Mouse (Mus musculus): ENCODE measurements around the gene Ino80b. TPM values are rescaled to one million over a fixed set of nuclear protein-coding genes. Genes with fewer than 3 reads are reported as not detected.

The Ino80b gene
- polyA plus RNA-seq, 1 experiment from 2014 or later: 13.5 TPM

GRCm38 (mm10) chr6:83122961-83123360 is 2.3 kb downstream of the Ino80b start:
- no peak overlapping the region for H3K4me3 ChIP-seq (ENCODE audit: low read length)
- H3K36me3 ChIP-seq (ENCODE audit: control insufficient read depth, insufficient read depth, low read length): peaks cover 7% of the 10 kb centered on the region; the same call in 1 of the 2 replicates
- no peak for ATAC-seq
- H3K27ac ChIP-seq (ENCODE audit: low read depth, low read length): no peak overlapping the region
- H3K9ac ChIP-seq (ENCODE audit: low read depth, low read length): no peak overlapping the region
- H3K9me3 ChIP-seq (ENCODE audit: control insufficient read depth, low read length): no peaks in the 10 kb centered on the region
- peak overlapping the region; percentile 98 for H3K4me2 ChIP-seq (ENCODE audit: low read length)
- H3K4me1 ChIP-seq (ENCODE audit: control insufficient read depth, insufficient read depth, low read depth, low read length): peaks cover 40% of the 10 kb centered on the region
- 56% methylated on average over 5 of the region's 5 CpGs for WGBS
- no peaks in the 10 kb centered on the region for H3K27me3 ChIP-seq (replicated peaks; ENCODE audit: control insufficient read depth, insufficient read depth, low read length)

GRCm38 (mm10) chr6:83121863-83122710 is 3.1 kb downstream of the Ino80b start:
- ATAC-seq: 0 out of 2 replicates have a peak, but pooled peaks have one; percentile 1
- Histone ChIP-seq H3K4me3 (ENCODE audit: low read length) (peak overlapping the region; percentile 80), H3K4me1 (ENCODE audit: control insufficient read depth, insufficient read depth, low read depth, low read length) (peaks cover 40% of the 10 kb centered on the region), H3K27me3 (replicated peaks; ENCODE audit: control insufficient read depth, insufficient read depth, low read length) (no peaks in the 10 kb centered on the region), H3K27ac (ENCODE audit: low read depth, low read length) (peak overlapping the region; percentile 96), H3K4me2 (ENCODE audit: low read length) (peak overlapping the region; percentile 98), H3K9ac (ENCODE audit: low read depth, low read length) (peak overlapping the region; percentile 86), H3K9me3 (ENCODE audit: control insufficient read depth, low read length) (no peaks in the 10 kb centered on the region), H3K36me3 (ENCODE audit: control insufficient read depth, insufficient read depth, low read length) (peaks cover 14% of the 10 kb centered on the region; the same call in 1 of the 2 replicates)
- WGBS: under 1% methylated on average over 29 of the region's 52 CpGs

- H3K4me2 ChIP-seq (ENCODE audit: low read length): peak within 1 kb of the TSS; percentile 98
- peaks cover 14% of the 10 kb centered on the region; the same call in 1 of the 2 replicates for H3K36me3 ChIP-seq (ENCODE audit: control insufficient read depth, insufficient read depth, low read length)
- H3K9me3 ChIP-seq (ENCODE audit: control insufficient read depth, low read length): no peaks in the 10 kb centered on the region
- peak within 1 kb of the TSS; percentile 96 for H3K27ac ChIP-seq (ENCODE audit: low read depth, low read length)
- H3K4me3 ChIP-seq (ENCODE audit: low read length): peak within 1 kb of the TSS; percentile 80
- peak within 1 kb of the TSS; percentile 91 for H3K9ac ChIP-seq (ENCODE audit: low read depth, low read length)
- under 1% methylated on average over 38 of the region's 38 CpGs for WGBS
- no peaks in the 10 kb centered on the region for H3K27me3 ChIP-seq (replicated peaks; ENCODE audit: control insufficient read depth, insufficient read depth, low read length)
- peak; percentile 95 for ATAC-seq
- H3K4me1 ChIP-seq (ENCODE audit: control insufficient read depth, insufficient read depth, low read depth, low read length): peaks cover 48% of the 10 kb centered on the region
Measured at GRCm38 (mm10) chr6:83120930-83121862, 4.0 kb downstream of the Ino80b start, which contains the start of gene Wbp1. Gene Wbp1 (minus strand): TSS chr6:83121559.

GRCm38 (mm10) chr6:83119734-83120051 is 5.5 kb downstream of the Ino80b start:
- 55% methylated on average over 7 of the region's 7 CpGs for WGBS
- ATAC-seq: no peak
- no peak overlapping the region for H3K27ac ChIP-seq (ENCODE audit: low read depth, low read length)
- H3K27me3 ChIP-seq (replicated peaks; ENCODE audit: control insufficient read depth, insufficient read depth, low read length): no peaks in the 10 kb centered on the region
- peaks cover 14% of the 10 kb centered on the region; the same call in 1 of the 2 replicates for H3K36me3 ChIP-seq (ENCODE audit: control insufficient read depth, insufficient read depth, low read length)
- peak overlapping the region; percentile 98 for H3K4me2 ChIP-seq (ENCODE audit: low read length)
- no peak overlapping the region for H3K4me3 ChIP-seq (ENCODE audit: low read length)
- H3K4me1 ChIP-seq (ENCODE audit: control insufficient read depth, insufficient read depth, low read depth, low read length): peaks cover 55% of the 10 kb centered on the region
- H3K9me3 ChIP-seq (ENCODE audit: control insufficient read depth, low read length): no peaks in the 10 kb centered on the region
- no peak overlapping the region; the same call in 1 of the 2 replicates for H3K9ac ChIP-seq (ENCODE audit: low read depth, low read length)

- Histone ChIP-seq H3K9ac (ENCODE audit: low read depth, low read length) (no peak overlapping the region), H3K36me3 (ENCODE audit: control insufficient read depth, insufficient read depth, low read length) (peaks cover 14% of the 10 kb centered on the region; the same call in 1 of the 2 replicates)
- WGBS: 84% methylated on average over 14 of the region's 14 CpGs
Measured at GRCm38 (mm10) chr6:83118825-83119733, 6.2 kb downstream of the Ino80b start.

GRCm38 (mm10) chr6:83118369-83118768 is 6.9 kb downstream of the Ino80b start:
- 78% methylated on average over 11 of the region's 11 CpGs for WGBS
- no peak overlapping the region for H3K27ac ChIP-seq (ENCODE audit: low read depth, low read length)

More at GRCm38 (mm10) chr6:83118825-83119733, 6.2 kb downstream of the Ino80b start:
- H3K9me3 ChIP-seq (ENCODE audit: control insufficient read depth, low read length): no peaks in the 10 kb centered on the region
- no peak overlapping the region; the same call in 1 of the 2 replicates for H3K4me2 ChIP-seq (ENCODE audit: low read length)
- no peak for ATAC-seq
- no peak overlapping the region for H3K4me3 ChIP-seq (ENCODE audit: low read length)
- no peaks in the 10 kb centered on the region for H3K27me3 ChIP-seq (replicated peaks; ENCODE audit: control insufficient read depth, insufficient read depth, low read length)
- H3K27ac ChIP-seq (ENCODE audit: low read depth, low read length): no peak overlapping the region
- peaks cover 53% of the 10 kb centered on the region for H3K4me1 ChIP-seq (ENCODE audit: control insufficient read depth, insufficient read depth, low read depth, low read length)

GRCm38 (mm10) chr6:83117616-83118015 is 7.6 kb downstream of the Ino80b start:
- no peaks in the 10 kb centered on the region for H3K9me3 ChIP-seq (ENCODE audit: control insufficient read depth, low read length)
- WGBS: 92% methylated on average over 13 of the region's 13 CpGs
- H3K27me3 ChIP-seq (replicated peaks; ENCODE audit: control insufficient read depth, insufficient read depth, low read length): no peaks in the 10 kb centered on the region
- H3K4me1 ChIP-seq (ENCODE audit: control insufficient read depth, insufficient read depth, low read depth, low read length): peaks cover 43% of the 10 kb centered on the region
- H3K4me3 ChIP-seq (ENCODE audit: low read length): no peak overlapping the region
- no peak for ATAC-seq
- 0 out of 2 replicates have a peak overlapping the region, but pooled peaks have one; percentile 10 for H3K27ac ChIP-seq (ENCODE audit: low read depth, low read length)
- no peak overlapping the region for H3K9ac ChIP-seq (ENCODE audit: low read depth, low read length)
- H3K36me3 ChIP-seq (ENCODE audit: control insufficient read depth, insufficient read depth, low read length): peaks cover 12% of the 10 kb centered on the region; the same call in 1 of the 2 replicates
- H3K4me2 ChIP-seq (ENCODE audit: low read length): no peak overlapping the region

More at GRCm38 (mm10) chr6:83118369-83118768, 6.9 kb downstream of the Ino80b start:
- peaks cover 49% of the 10 kb centered on the region for H3K4me1 ChIP-seq (ENCODE audit: control insufficient read depth, insufficient read depth, low read depth, low read length)
- no peak for ATAC-seq
- H3K27me3 ChIP-seq (replicated peaks; ENCODE audit: control insufficient read depth, insufficient read depth, low read length): no peaks in the 10 kb centered on the region
- no peaks in the 10 kb centered on the region for H3K9me3 ChIP-seq (ENCODE audit: control insufficient read depth, low read length)
- H3K36me3 ChIP-seq (ENCODE audit: control insufficient read depth, insufficient read depth, low read length): peaks cover 12% of the 10 kb centered on the region; the same call in 1 of the 2 replicates
- H3K4me2 ChIP-seq (ENCODE audit: low read length): no peak overlapping the region
- no peak overlapping the region for H3K9ac ChIP-seq (ENCODE audit: low read depth, low read length)
- no peak overlapping the region for H3K4me3 ChIP-seq (ENCODE audit: low read length)

GRCm38 (mm10) chr6:83117165-83117438 is 8.1 kb downstream of the Ino80b start:
- 82% methylated on average over 4 of the region's 4 CpGs for WGBS
- Histone ChIP-seq H3K27ac (ENCODE audit: low read depth, low read length) (no peak overlapping the region), H3K4me2 (ENCODE audit: low read length) (no peak overlapping the region), H3K9me3 (ENCODE audit: control insufficient read depth, low read length) (no peaks in the 10 kb centered on the region), H3K36me3 (ENCODE audit: control insufficient read depth, insufficient read depth, low read length) (peaks cover 12% of the 10 kb centered on the region; the same call in 1 of the 2 replicates), H3K9ac (ENCODE audit: low read depth, low read length) (no peak overlapping the region), H3K4me3 (ENCODE audit: low read length) (no peak overlapping the region), H3K27me3 (replicated peaks; ENCODE audit: control insufficient read depth, insufficient read depth, low read length) (no peaks in the 10 kb centered on the region), H3K4me1 (ENCODE audit: control insufficient read depth, insufficient read depth, low read depth, low read length) (peaks cover 38% of the 10 kb centered on the region)
- no peak for ATAC-seq

Measured in hindbrain, embryonic 16.5 days (tissue).